Mouse (Mus musculus) embryonic facial prominence, embryonic 11.5 days (tissue): ENCODE data around the gene Atic. TPM values are rescaled to one million over a fixed set of nuclear protein-coding genes. Genes with fewer than 3 reads are reported as not detected.

Experiments used
- ATAC-seq: fragments of 200-750 bp; cut with Nextera tagmentation; replicated peaks from 2 replicates; pipeline ENCODE4 v1.8.0; 2017; ENCODE audit warnings: low read depth; ENCODE audit not compliant: insufficient number of reproducible peaks, low FRiP score, low TSS enrichment
- DNase-seq: peaks from one replicate; pipeline ENCODE4 v3.0.0-alpha.2; 2015; ENCODE audit warnings: low spot score
- H3K27ac ChIP-seq: fragments of 300-500 bp; sonication (generic); replicated peaks from 2 replicates; pipeline ENCODE4 v1.5.1; 2014; ENCODE audit warnings: mild to moderate bottlenecking, low read depth, low read length, control low read depth
- H3K27me3 ChIP-seq: fragments of 300-500 bp; sonication (generic); 2 replicates; pipeline ENCODE4 v1.6.1; 2014; ENCODE audit warnings: mild to moderate bottlenecking, low read length, moderate library complexity, mixed read lengths; ENCODE audit not compliant: control insufficient read depth, insufficient read depth
- H3K36me3 ChIP-seq: fragments of 300-500 bp; sonication (generic); replicated peaks from 2 replicates; pipeline ENCODE4 v1.6.1; 2014; ENCODE audit warnings: low read depth, mild to moderate bottlenecking, low read length, moderate library complexity, mixed read lengths; ENCODE audit not compliant: control insufficient read depth, insufficient read depth
- H3K4me1 ChIP-seq: fragments of 300-500 bp; sonication (generic); 2 replicates; pipeline ENCODE4 v1.6.1; 2014; ENCODE audit warnings: low read length, mixed read lengths; ENCODE audit not compliant: control insufficient read depth, insufficient read depth
- H3K4me2 ChIP-seq: fragments of 300-500 bp; sonication (generic); 2 replicates; pipeline ENCODE4 v1.6.1; 2014; ENCODE audit warnings: low read depth, mild to moderate bottlenecking, control low read depth, low read length, moderate library complexity
- H3K4me3 ChIP-seq: fragments of 300-500 bp; sonication (generic); 2 replicates; pipeline ENCODE4 v1.5.1; 2014; ENCODE audit warnings: low read depth, low read length, control low read depth
- H3K9ac ChIP-seq: fragments of 300-500 bp; sonication (generic); replicated peaks from 2 replicates; pipeline ENCODE4 v1.6.1; 2014; ENCODE audit warnings: mild to moderate bottlenecking, control low read depth, low read length
- H3K9me3 ChIP-seq: fragments of 300-500 bp; sonication (generic); replicated peaks from 2 replicates; pipeline ENCODE4 v1.6.1; 2016; ENCODE audit warnings: mild to moderate bottlenecking, low read length, inconsistent platforms, mixed read lengths; ENCODE audit not compliant: control insufficient read depth
- WGBS: fragments of 180-500 bp; shearing (Covaris S2); extraction: QIAGEN DNeasy Blood & Tissue Kit; methylation state at CpG from one replicate; pipeline ENCODE4 v1.1.7; 2014; 5-methylcytosine and 5-hydroxymethylcytosine counted together
- polyA plus RNA-seq: library from polyadenylated mRNA; unstranded; fragments of >200 nt; fragmentation: Nextera tagmentation; extraction: Ambion mirVana; gene quantifications from 2 replicates; pipeline ENCODE4 v1.2.1, GENCODE M21; 2014

Atic gene
- polyA plus RNA-seq: 61.2 and 66.6 TPM in 2 replicates

- Histone ChIP-seq H3K36me3 (no peaks in the 10 kb centered on the region; the same call in 1 of the 2 replicates), H3K9ac (peak within 1 kb of the TSS; percentile 64), H3K4me2 (peak within 1 kb of the TSS; percentile 57), H3K27me3 (no peaks in the 10 kb centered on the region), H3K4me3 (peak within 1 kb of the TSS; percentile 45), H3K9me3 (no peaks in the 10 kb centered on the region), H3K27ac (peak within 1 kb of the TSS; percentile 1; the same call in 1 of the 2 replicates), H3K4me1 (no peaks in the 10 kb centered on the region)
- DNase-seq: peak; percentile 95
- ATAC-seq: peak; percentile 99
- WGBS: under 1% methylated on average over 55 of the region's 55 CpGs
Observed at GRCm38 (mm10) chr1:71556688-71557612, at the start of gene Atic. TSS of gene Atic (plus strand) at chr1:71557150.

DNA sequence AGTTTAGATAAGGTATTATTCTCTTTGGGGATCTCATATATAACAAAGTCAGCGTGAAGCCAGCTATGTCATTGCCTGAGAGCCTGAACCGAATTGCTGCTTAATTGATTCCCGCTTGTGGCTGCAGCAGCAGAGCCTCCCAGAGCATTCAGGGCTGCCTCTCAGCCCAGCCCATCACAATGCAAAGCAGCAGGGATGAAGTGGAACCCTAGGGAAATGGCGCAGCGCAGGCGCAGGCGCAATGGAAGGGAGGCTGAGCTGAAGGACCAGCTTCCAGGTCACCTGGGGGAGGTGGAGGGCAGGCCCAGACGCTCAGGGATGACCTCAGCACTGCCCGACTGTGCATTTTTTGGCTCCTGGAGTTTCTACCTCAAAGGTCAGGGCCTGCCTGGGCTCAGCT lies 49.7 kb upstream of the Atic start:
- no peak overlapping the region for H3K4me2 ChIP-seq
- no peaks in the 10 kb centered on the region for H3K9me3 ChIP-seq
- H3K36me3 ChIP-seq: no peaks in the 10 kb centered on the region
- ATAC-seq: peak; percentile 84
- DNase-seq: peak; percentile 74
- no peak overlapping the region for H3K4me3 ChIP-seq
- no peaks in the 10 kb centered on the region for H3K27me3 ChIP-seq
- WGBS: 9% methylated on average over 9 of the region's 9 CpGs
- no peaks in the 10 kb centered on the region for H3K4me1 ChIP-seq
- no peak overlapping the region for H3K27ac ChIP-seq
- H3K9ac ChIP-seq: no peak overlapping the region

GRCm38 (mm10) chr1:71515041-71515440 lies 41.9 kb upstream of the Atic start:
- Histone ChIP-seq H3K36me3 (no peaks in the 10 kb centered on the region), H3K9me3 (no peaks in the 10 kb centered on the region), H3K4me2 (no peak overlapping the region), H3K4me3 (no peak overlapping the region), H3K9ac (no peak overlapping the region), H3K4me1 (no peaks in the 10 kb centered on the region), H3K27me3 (no peaks in the 10 kb centered on the region), H3K27ac (no peak overlapping the region)
- no peak for ATAC-seq
- DNase-seq: no peak
- WGBS: 92% methylated on average over 4 of the region's 4 CpGs

- DNase-seq: peak; percentile 19
- no peaks in the 10 kb centered on the region for H3K27me3 ChIP-seq
- no peak overlapping the region for H3K9ac ChIP-seq
- no peak overlapping the region for H3K4me2 ChIP-seq
- H3K27ac ChIP-seq: no peak overlapping the region
- ATAC-seq: no peak
- 84% methylated on average over 18 of the region's 18 CpGs for WGBS
- no peaks in the 10 kb centered on the region for H3K9me3 ChIP-seq
- no peak overlapping the region for H3K4me3 ChIP-seq
- H3K4me1 ChIP-seq: no peaks in the 10 kb centered on the region
- no peaks in the 10 kb centered on the region for H3K36me3 ChIP-seq
Observed at GRCm38 (mm10) chr1:71528808-71529648, 27.9 kb upstream of the Atic start.

DNA sequence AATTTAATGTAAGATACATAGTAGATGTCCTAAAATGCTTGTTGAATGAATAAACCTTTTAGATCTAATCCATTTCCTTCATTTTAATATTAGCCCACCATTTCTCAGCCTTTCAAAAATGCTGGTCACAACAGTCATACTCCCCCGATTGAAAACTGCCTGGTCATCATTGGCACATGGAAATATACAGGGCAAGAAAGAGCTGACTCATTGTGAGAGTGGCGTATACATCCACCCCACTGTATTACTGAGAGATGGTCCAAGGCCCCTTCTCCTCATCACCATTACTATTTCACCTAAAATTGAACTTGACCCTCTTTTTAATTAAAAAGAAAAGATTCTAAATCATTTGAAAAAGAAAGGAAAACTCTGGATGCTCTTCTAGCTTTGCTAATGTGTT lies 26.2 kb upstream of the Atic start:
- 81% methylated on average over 2 of the region's 2 CpGs for WGBS
- H3K27ac ChIP-seq: no peak overlapping the region

DNA sequence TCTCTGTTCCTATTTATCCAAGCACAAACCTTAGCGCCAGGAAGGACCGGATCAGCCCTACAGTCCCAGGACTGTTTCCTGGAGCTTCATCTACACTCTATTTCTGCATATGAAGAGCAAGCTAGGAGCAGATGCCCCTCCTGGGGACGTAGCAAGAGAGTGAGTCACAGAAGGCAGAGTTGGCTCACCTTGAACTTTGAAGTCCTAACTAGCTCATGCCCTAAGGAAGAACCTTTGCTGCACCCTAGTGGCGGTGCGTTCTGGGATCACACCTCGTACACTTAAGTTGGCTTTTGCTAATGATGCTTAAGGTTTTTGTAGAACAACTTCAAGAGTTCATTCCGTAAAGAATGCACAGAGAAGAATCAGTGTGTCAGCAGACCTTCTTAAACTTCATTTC lies 25.3 kb upstream of the Atic start:
- DNase-seq: peak; percentile 71
- H3K9ac ChIP-seq: no peak overlapping the region
- no peak overlapping the region for H3K4me3 ChIP-seq
- no peaks in the 10 kb centered on the region for H3K9me3 ChIP-seq
- no peaks in the 10 kb centered on the region for H3K4me1 ChIP-seq
- no peak for ATAC-seq
- WGBS: 22% methylated on average over 7 of the region's 7 CpGs
- H3K36me3 ChIP-seq: no peaks in the 10 kb centered on the region
- no peaks in the 10 kb centered on the region for H3K27me3 ChIP-seq
- H3K27ac ChIP-seq: no peak overlapping the region
- H3K4me2 ChIP-seq: no peak overlapping the region

More for the DNA sequence above, 26.2 kb upstream of the Atic start:
- Histone ChIP-seq H3K9ac (no peak overlapping the region), H3K4me1 (no peaks in the 10 kb centered on the region), H3K36me3 (no peaks in the 10 kb centered on the region), H3K9me3 (no peaks in the 10 kb centered on the region), H3K4me3 (no peak overlapping the region), H3K27me3 (no peaks in the 10 kb centered on the region), H3K4me2 (no peak overlapping the region)
- ATAC-seq (no peak), DNase-seq (no peak)

- H3K27me3 ChIP-seq: no peaks in the 10 kb centered on the region
- no peaks in the 10 kb centered on the region for H3K9me3 ChIP-seq
- WGBS: 86% methylated on average over 4 of the region's 4 CpGs
- H3K4me1 ChIP-seq: no peaks in the 10 kb centered on the region
- no peak overlapping the region for H3K4me3 ChIP-seq
- no peak overlapping the region for H3K27ac ChIP-seq
- ATAC-seq (no peak), DNase-seq (no peak)
- H3K4me2 ChIP-seq: no peak overlapping the region
- no peak overlapping the region for H3K9ac ChIP-seq
- no peaks in the 10 kb centered on the region for H3K36me3 ChIP-seq
Observed at GRCm38 (mm10) chr1:71539641-71540040, 17.3 kb upstream of the Atic start.
